Mouse (Mus musculus) myocyte (in vitro differentiated cells): ENCODE measurements around the gene Akt1s1.

Source experiments
- CEBPB ChIP-seq: IDR thresholded peaks from 2 replicates; pipeline ENCODE4 v1.6.1; 2011; ENCODE audit warnings: mild to moderate bottlenecking, moderate library complexity; ENCODE audit not compliant: poor library complexity, insufficient read depth, severe bottlenecking
- MAX ChIP-seq: IDR thresholded peaks from one replicate; pipeline ENCODE4 v1.6.1; 2011; ENCODE audit warnings: low read depth, mild to moderate bottlenecking, control low read depth
- MYOD1 ChIP-seq, 3 experiments: IDR thresholded peaks; one replicate each; pipeline ENCODE4 v1.6.1; 2011; ENCODE audit warnings: control low read depth in 2 of 3, low read depth in 2 of 3, mild to moderate bottlenecking in 2 of 3, moderate library complexity in 1 of 3; ENCODE audit not compliant: insufficient read length in 2 of 3, control insufficient read depth in 1 of 3
- MYOG ChIP-seq, 3 experiments: IDR thresholded peaks; one replicate each; pipeline ENCODE4 v1.6.1; 2011; ENCODE audit warnings: control low read depth in 2 of 3, low read depth in 2 of 3, mild to moderate bottlenecking in 2 of 3; ENCODE audit not compliant: insufficient read length in 2 of 3, control insufficient read depth in 1 of 3, insufficient read depth in 1 of 3
- POLR2A ChIP-seq: IDR thresholded peaks from one replicate; pipeline ENCODE4 v1.6.1; 2011; ENCODE audit warnings: low read depth, mild to moderate bottlenecking, control low read depth, moderate library complexity; ENCODE audit not compliant: insufficient read length
- SRF ChIP-seq: IDR thresholded peaks from one replicate; pipeline ENCODE4 v1.6.1; 2011; ENCODE audit warnings: low read depth; ENCODE audit not compliant: control insufficient read depth, insufficient read length
- USF1 ChIP-seq: IDR thresholded peaks from one replicate; pipeline ENCODE4 v1.6.1; 2011; ENCODE audit warnings: low read depth, mild to moderate bottlenecking, control low read depth, moderate library complexity

DNA sequence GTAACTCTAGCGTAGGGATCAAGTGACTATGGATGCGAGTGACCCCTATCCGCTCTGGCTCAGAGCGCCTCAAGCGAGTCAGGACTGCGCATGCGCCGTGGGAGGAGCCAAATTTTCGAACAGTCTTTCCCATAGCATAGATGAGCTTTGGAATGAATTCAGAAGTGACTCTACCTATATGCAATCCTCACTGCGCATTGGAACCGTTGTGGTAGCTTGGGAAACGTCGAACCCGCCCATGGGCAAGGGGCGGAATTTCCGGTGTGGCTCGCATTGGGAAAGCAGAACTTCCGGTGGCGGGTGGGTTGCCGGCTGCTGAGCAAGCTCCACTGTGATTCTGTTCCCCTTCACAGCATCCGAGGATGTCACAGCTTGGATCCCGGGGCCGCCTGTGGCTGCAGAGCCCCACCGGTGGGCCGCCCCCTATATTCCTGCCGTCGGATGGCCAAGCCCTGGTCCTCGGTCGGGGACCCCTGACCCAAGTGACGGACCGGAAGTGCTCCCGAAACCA is 8.3 kb downstream of the Akt1s1 start, which contains the start of gene Pnkp:
- TF ChIP-seq POLR2A (peak; percentile 65), USF1 (no peak), MYOG (IDR thresholded peaks at IDR 0.05; ENCODE audit: control insufficient read depth in 1 of 3, insufficient read depth in 1 of 3, insufficient read length in 2 of 3, low read depth in 2 of 3) (no peak), MYOD1 (IDR thresholded peaks at IDR 0.05; ENCODE audit: control insufficient read depth in 1 of 3, insufficient read length in 2 of 3, low read depth in 2 of 3) (no peak), SRF (no peak), CEBPB (peak; percentile 44; the same call in 1 of the 2 replicates), MAX (no peak)
